Mouse (Mus musculus): Measurements from ENCODE around the gene D5Ertd579e. TPM values are rescaled to one million over a fixed set of nuclear protein-coding genes. Genes with fewer than 3 reads are reported as not detected.

D5Ertd579e gene
- total and polyA plus RNA-seq, 3 experiments, result 13.7 to 29.4 (median 22.9) TPM

GRCm38 (mm10) chr5:36594344-36594743, 101.5 kb downstream of the D5Ertd579e start:
- Histone ChIP-seq H3K27me3 (replicated peaks) (no peaks in the 10 kb centered on the region), H3K9ac (ENCODE audit: insufficient read depth, low read depth) (no peak overlapping the region), H3K4me2 (ENCODE audit: insufficient read depth, low read depth, poor library complexity, severe bottlenecking) (no peak overlapping the region), H3K4me1 (ENCODE audit: control insufficient read depth in 1 of 2, insufficient read depth in 2 of 2) (peaks cover 7 to 27% of the 10 kb centered on the region in 2 experiments), H3K9me3 (replicated peaks; ENCODE audit: low read length) (no peaks in the 10 kb centered on the region), H3K4me3 (replicated peaks in 1 of 3; ENCODE audit: low read depth in 2 of 3, low read length in 2 of 3, poor library complexity in 1 of 3) (no peak overlapping the region), H3K27ac (ENCODE audit: insufficient read depth, low read depth) (no peak overlapping the region), H3K79me2 (replicated peaks; ENCODE audit: control insufficient read depth, extremely low read depth, insufficient read depth, poor library complexity, severe bottlenecking) (no peaks in the 10 kb centered on the region), H3K36me3 (replicated peaks in 1 of 2; ENCODE audit: control insufficient read depth in 1 of 2, insufficient read depth in 1 of 2, low read length in 1 of 2) (peaks cover 0 to 12% of the 10 kb centered on the region in 2 experiments)
- DNase-seq (ENCODE audit: extremely low read depth), result no peak
- no peak for TF ChIP-seq ZKSCAN1 (IDR thresholded peaks at IDR 0.05; ENCODE audit: borderline replicate concordance, low read depth, low read length)
- dilution Hi-C loops (cut with MboI; ENCODE audit: extremely low pct_ligation_motif_present, extremely low pct_unique_long_range_greater_than_20kb, low sequenced_read_pairs) (no loop called here), in situ Hi-C loops (cut with MboI; ENCODE audit: low pct_ligation_motif_present, low pct_unique_long_range_greater_than_20kb, low sequenced_read_pairs) (no loop called here)

- Histone ChIP-seq H3K9me3 (replicated peaks; ENCODE audit: low read length) (no peaks in the 10 kb centered on the region), H3K4me3 (replicated peaks in 1 of 3; ENCODE audit: low read depth in 2 of 3, low read length in 2 of 3, poor library complexity in 1 of 3) (no peak within 1 kb of the TSS), H3K27ac (ENCODE audit: insufficient read depth, low read depth) (no peak within 1 kb of the TSS), H3K36me3 (replicated peaks in 1 of 2; ENCODE audit: control insufficient read depth in 1 of 2, insufficient read depth in 1 of 2, low read length in 1 of 2) (peaks cover 0 to under 1% of the 10 kb centered on the region in 2 experiments), H3K4me2 (ENCODE audit: insufficient read depth, low read depth, poor library complexity, severe bottlenecking) (no peak within 1 kb of the TSS), H3K79me2 (replicated peaks; ENCODE audit: control insufficient read depth, extremely low read depth, insufficient read depth, poor library complexity, severe bottlenecking) (no peaks in the 10 kb centered on the region), H3K4me1 (ENCODE audit: control insufficient read depth in 1 of 2, insufficient read depth in 2 of 2) (peaks cover 7 to 27% of the 10 kb centered on the region in 2 experiments), H3K9ac (ENCODE audit: insufficient read depth, low read depth) (no peak within 1 kb of the TSS), H3K27me3 (replicated peaks) (no peaks in the 10 kb centered on the region)
- DNase-seq (ENCODE audit: extremely low read depth), result no peak
- no peak for TF ChIP-seq ELF1 (IDR thresholded peaks at IDR 0.05; ENCODE audit: low read depth, low read length)
- TF ChIP-seq ZNF384 (IDR thresholded peaks at IDR 0.05; ENCODE audit: low read depth, low read length), result no peak
- in situ Hi-C loops (cut with MboI; ENCODE audit: low pct_ligation_motif_present, low pct_unique_long_range_greater_than_20kb, low sequenced_read_pairs), result no loop called here
- dilution Hi-C loops (cut with MboI; ENCODE audit: extremely low pct_ligation_motif_present, extremely low pct_unique_long_range_greater_than_20kb, low sequenced_read_pairs), result no loop called here
Measured at GRCm38 (mm10) chr5:36593176-36593575, 102.6 kb downstream of the D5Ertd579e start, which contains the start of gene Tbc1d14. Gene Tbc1d14, minus strand, starts transcription at chr5:36593276.

- dilution Hi-C loops (cut with MboI; ENCODE audit: extremely low pct_ligation_motif_present, extremely low pct_unique_long_range_greater_than_20kb, low sequenced_read_pairs), result no loop called here
Measured at GRCm38 (mm10) chr5:36590499-36590920, 105.3 kb downstream of the D5Ertd579e start.

More at GRCm38 (mm10) chr5:36590499-36590920, 105.3 kb downstream of the D5Ertd579e start:
- no peak for DNase-seq (ENCODE audit: extremely low read depth)
- Histone ChIP-seq H3K79me2 (replicated peaks; ENCODE audit: control insufficient read depth, extremely low read depth, insufficient read depth, poor library complexity, severe bottlenecking) (no peaks in the 10 kb centered on the region), H3K9ac (ENCODE audit: insufficient read depth, low read depth) (no peak overlapping the region), H3K9me3 (replicated peaks; ENCODE audit: low read length) (no peaks in the 10 kb centered on the region), H3K4me2 (ENCODE audit: insufficient read depth, low read depth, poor library complexity, severe bottlenecking) (no peak overlapping the region), H3K4me3 (replicated peaks in 1 of 3; ENCODE audit: low read depth in 2 of 3, low read length in 2 of 3, poor library complexity in 1 of 3) (no peak overlapping the region), H3K4me1 (ENCODE audit: control insufficient read depth in 1 of 2, insufficient read depth in 2 of 2) (peaks cover 7 to 26% of the 10 kb centered on the region in 2 experiments), H3K27me3 (replicated peaks) (peaks cover 3% of the 10 kb centered on the region), H3K36me3 (replicated peaks in 1 of 2; ENCODE audit: control insufficient read depth in 1 of 2, insufficient read depth in 1 of 2, low read length in 1 of 2) (no peaks in the 10 kb centered on the region), H3K27ac (ENCODE audit: insufficient read depth, low read depth) (no peak overlapping the region)
- TF ChIP-seq ZKSCAN1 (IDR thresholded peaks at IDR 0.05; ENCODE audit: borderline replicate concordance, low read depth, low read length), result no peak
- no peak for TF ChIP-seq CHD1 (IDR thresholded peaks at IDR 0.05; ENCODE audit: low read depth, low read length)
- TF ChIP-seq ZC3H11A (IDR thresholded peaks at IDR 0.05; ENCODE audit: low read depth, low read length), result no peak
- no peak for TF ChIP-seq USF2 (conservative IDR thresholded peaks at IDR 0.05; ENCODE audit: low read depth, low read length)
- no peak for TF ChIP-seq ETS1 (conservative IDR thresholded peaks at IDR 0.05; ENCODE audit: low read depth, low read length)
- TF ChIP-seq RAD21 (IDR thresholded peaks at IDR 0.05; ENCODE audit: low read depth, low read length), result no peak
- no peak for TF ChIP-seq POLR2AphosphoS2 (IDR thresholded peaks at IDR 0.05; ENCODE audit: low read depth, low read length)
- TF ChIP-seq IRF4 (IDR thresholded peaks at IDR 0.05; ENCODE audit: low read depth, low read length), result no peak
- no peak for TF ChIP-seq NRF1 (IDR thresholded peaks at IDR 0.05; ENCODE audit: low read depth, low read length)
- TF ChIP-seq MEF2A (IDR thresholded peaks at IDR 0.05; ENCODE audit: borderline replicate concordance, low read depth, low read length), result no peak
- in situ Hi-C loops (cut with MboI; ENCODE audit: low pct_ligation_motif_present, low pct_unique_long_range_greater_than_20kb, low sequenced_read_pairs), result no loop called here

All from CH12.LX (cell line).